Mouse (Mus musculus) spleen, adult 2 months (tissue): ENCODE results near the gene Vsig8. TPM values are rescaled to one million over a fixed set of nuclear protein-coding genes. Genes with fewer than 3 reads are reported as not detected.

Source experiments
- DNase-seq, 2 experiments: peaks; one replicate each; pipeline versions ENCODE4 v3.0.0 to v3.0.0-alpha.2; 2012 to 2021; ENCODE audit warnings: low spot score in 2 of 2, low read depth in 1 of 2
- H3K27ac ChIP-seq: fragments of 200-500 bp; 2 replicates; pipeline ENCODE4 v1.5.1; 2012; ENCODE audit warnings: low read length, inconsistent platforms; ENCODE audit not compliant: insufficient read depth
- H3K27me3 ChIP-seq: fragments of 200-500 bp; 2 replicates; pipeline ENCODE4 v1.6.1; 2012; ENCODE audit warnings: mild to moderate bottlenecking, moderate library complexity, low read length, inconsistent platforms; ENCODE audit not compliant: control insufficient read depth, insufficient read depth
- H3K36me3 ChIP-seq: fragments of 200-500 bp; 2 replicates; pipeline ENCODE4 v1.6.1; 2012; ENCODE audit warnings: mild to moderate bottlenecking, low read length, inconsistent platforms; ENCODE audit not compliant: control insufficient read depth, insufficient read depth
- H3K4me1 ChIP-seq: fragments of 200-500 bp; 2 replicates; pipeline ENCODE4 v1.6.1; 2011; ENCODE audit warnings: inconsistent platforms; ENCODE audit not compliant: control insufficient read depth, insufficient read depth, insufficient read length
- H3K4me3 ChIP-seq: fragments of 200-500 bp; 2 replicates; pipeline ENCODE4 v1.5.1; 2011; ENCODE audit warnings: mild to moderate bottlenecking, inconsistent platforms; ENCODE audit not compliant: insufficient read depth, insufficient read length; ENCODE audit errors: extremely low read depth
- CTCF ChIP-seq: fragments of 200-500 bp; IDR thresholded peaks from 2 replicates; pipeline ENCODE4 v1.5.1; 2011; ENCODE audit warnings: mild to moderate bottlenecking, inconsistent platforms; ENCODE audit not compliant: insufficient read depth, insufficient read length, insufficient replicate concordance; ENCODE audit errors: extremely low read depth
- POLR2A ChIP-seq: fragments of 200-500 bp; IDR thresholded peaks from 2 replicates; pipeline ENCODE4 v1.6.1; 2011; ENCODE audit warnings: low read depth, low read length, inconsistent platforms
- WGBS: fragments of 180-500 bp; shearing (Covaris S2); methylation state at CpG from one replicate; pipeline ENCODE4 v1.1.7; 2018; 5-methylcytosine and 5-hydroxymethylcytosine counted together
- polyA plus RNA-seq: library from polyadenylated mRNA; depleted of rRNA; stranded (reverse); fragments of >200 nt; gene quantifications from 2 replicates; pipeline ENCODE4 v1.2.3, GENCODE M21; 2012

The Vsig8 gene
- polyA plus RNA-seq, 1 experiment, result 0.09 TPM

DNA sequence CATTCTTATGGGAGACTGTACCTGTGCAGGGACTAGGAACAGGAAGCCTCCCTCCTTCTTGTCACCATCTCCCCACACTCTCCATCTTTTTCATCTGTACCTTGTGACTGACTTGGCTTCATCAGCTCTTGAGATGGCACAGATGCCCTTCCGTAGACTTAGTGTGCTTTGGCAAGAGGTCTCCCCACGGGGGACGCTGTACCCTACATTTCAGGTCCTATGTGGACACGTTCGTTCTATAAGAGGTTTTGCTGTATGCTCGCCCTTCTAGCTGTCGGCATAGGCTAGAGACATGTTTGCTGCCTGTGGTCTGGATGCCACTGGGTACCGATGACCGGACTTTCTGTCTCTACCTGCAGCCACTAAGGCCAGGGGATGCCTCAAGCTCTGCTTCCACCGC, 28.3 kb upstream of the Vsig8 start:
- Histone ChIP-seq H3K36me3 (no peaks in the 10 kb centered on the region), H3K27ac (no peak overlapping the region), H3K27me3 (no peaks in the 10 kb centered on the region), H3K4me3 (no peak overlapping the region), H3K4me1 (peaks cover 14% of the 10 kb centered on the region)
- TF ChIP-seq CTCF, result no peak
- no peak for TF ChIP-seq POLR2A
- no peak for DNase-seq
- WGBS, result 93% methylated on average over 10 of the region's 10 CpGs

DNA sequence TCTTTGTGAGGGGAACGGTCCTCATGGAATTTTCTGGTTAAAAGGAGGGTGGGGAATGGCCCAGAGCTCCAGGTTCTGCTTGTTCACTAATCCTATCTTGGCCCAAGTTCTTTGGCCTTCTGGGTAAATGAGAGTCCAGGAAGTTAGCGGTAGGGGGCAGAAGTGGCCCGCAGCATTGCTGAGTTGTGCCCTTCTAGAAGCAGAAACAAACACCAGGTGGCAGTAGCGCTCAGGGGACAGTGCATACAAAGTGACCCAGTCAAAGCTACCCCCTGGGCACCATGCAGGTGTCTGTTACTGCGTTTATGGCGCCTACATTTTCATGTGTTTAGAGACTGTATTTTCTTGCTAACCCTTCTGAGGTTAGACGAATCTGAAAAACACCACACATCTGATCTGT, 27.0 kb upstream of the Vsig8 start:
- TF ChIP-seq POLR2A, result no peak
- TF ChIP-seq CTCF, result peak; percentile 99

DNA sequence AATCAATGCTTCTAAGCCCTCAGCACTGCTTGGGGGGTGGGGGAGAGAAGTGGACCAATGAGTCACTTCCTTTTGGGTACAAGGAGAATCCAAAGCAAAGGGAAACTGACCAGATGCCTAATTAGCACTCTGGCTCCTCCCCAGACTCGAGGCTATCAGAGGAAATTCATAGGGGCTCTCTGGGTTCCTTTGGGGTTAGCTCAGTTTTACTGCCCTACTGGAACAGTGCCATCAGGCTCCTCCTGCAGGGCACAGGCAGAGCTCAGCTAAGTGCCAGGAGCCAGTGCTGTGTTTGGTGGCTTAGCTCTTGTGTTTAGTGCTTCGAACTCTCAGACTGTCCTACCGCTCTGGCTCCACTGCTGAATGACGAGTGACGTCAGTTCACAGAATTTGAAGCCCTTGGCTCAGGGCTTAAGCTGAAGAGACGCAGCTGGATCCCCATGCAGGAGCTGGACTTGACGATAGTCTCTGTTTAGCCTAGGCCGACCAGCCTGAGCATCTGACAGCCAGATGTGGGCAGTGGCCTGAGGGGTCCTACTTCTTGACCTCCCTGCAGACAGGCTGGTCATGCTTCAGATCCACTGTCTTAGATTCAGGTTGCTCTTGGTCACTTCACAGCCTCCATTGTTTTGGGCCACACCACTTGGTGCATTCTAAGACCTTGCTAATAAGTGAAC, 25.1 kb upstream of the Vsig8 start:
- H3K4me1 ChIP-seq, result peaks cover 6% of the 10 kb centered on the region; the same call in 1 of the 2 replicates
- H3K27me3 ChIP-seq, result no peaks in the 10 kb centered on the region
- 54% methylated on average over 8 of the region's 8 CpGs for WGBS
- DNase-seq, result no peak
- TF ChIP-seq CTCF (no peak), POLR2A (no peak)
- H3K4me3 ChIP-seq, result no peak overlapping the region
- no peak overlapping the region for H3K27ac ChIP-seq
- H3K36me3 ChIP-seq, result no peaks in the 10 kb centered on the region

More for the DNA sequence above, 27.0 kb upstream of the Vsig8 start:
- Histone ChIP-seq H3K4me3 (no peak overlapping the region), H3K27ac (no peak overlapping the region), H3K36me3 (no peaks in the 10 kb centered on the region), H3K4me1 (peaks cover 14% of the 10 kb centered on the region), H3K27me3 (no peaks in the 10 kb centered on the region)
- peak; percentile 79 to 92 for DNase-seq
- WGBS, result 5% methylated on average over 7 of the region's 7 CpGs

DNA sequence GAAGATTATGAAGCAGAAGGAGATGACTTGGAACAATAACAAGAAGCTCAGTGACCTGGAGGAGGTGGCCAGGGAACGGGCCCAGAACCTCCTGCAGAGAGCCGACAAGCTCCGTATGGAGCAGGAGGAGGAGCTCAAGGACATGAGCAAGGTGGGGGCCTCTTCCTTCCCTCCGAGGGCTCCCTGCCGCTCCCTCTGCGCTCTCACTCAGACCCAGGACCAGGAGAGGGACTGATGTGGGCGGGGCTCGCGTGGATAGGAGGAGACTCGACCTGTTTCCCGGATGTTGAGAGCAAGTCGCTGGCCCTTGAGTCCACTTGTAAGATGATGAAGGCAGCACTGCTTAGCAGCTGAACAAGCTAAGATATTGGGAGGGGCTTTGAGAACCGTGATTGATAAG, 23.2 kb upstream of the Vsig8 start:
- no peak overlapping the region for H3K4me3 ChIP-seq
- WGBS, result 46% methylated on average over 13 of the region's 13 CpGs
- TF ChIP-seq CTCF (no peak), POLR2A (no peak)

DNA sequence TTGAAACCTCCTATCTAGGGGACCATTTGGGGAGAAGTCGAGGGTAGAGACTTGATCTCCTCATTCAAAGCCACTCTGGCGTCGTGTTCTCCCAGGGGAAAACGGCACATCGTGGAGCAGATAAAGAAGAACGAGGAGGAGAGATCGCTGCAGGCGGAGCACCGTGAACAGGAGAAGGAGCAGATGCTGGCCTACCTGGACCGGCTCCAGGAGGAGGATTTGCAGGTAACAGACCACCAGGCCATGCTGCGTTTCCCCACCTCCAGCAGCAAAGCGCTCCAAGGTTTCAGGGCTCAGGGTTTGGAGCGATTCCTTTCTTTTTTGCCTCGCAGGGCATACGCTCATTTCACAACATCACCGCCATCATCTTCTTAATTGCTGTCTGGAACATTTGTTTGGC, 20.6 kb upstream of the Vsig8 start:
- whole genome bisulfite sequencing, result 93% methylated on average over 16 of the region's 16 CpGs
- no peaks in the 10 kb centered on the region for H3K27me3 ChIP-seq
- TF ChIP-seq CTCF, result no peak
- TF ChIP-seq POLR2A, result no peak
- H3K4me3 ChIP-seq, result no peak overlapping the region
- no peak overlapping the region for H3K27ac ChIP-seq
- DNase-seq, result no peak
- H3K4me1 ChIP-seq, result no peaks in the 10 kb centered on the region
- H3K36me3 ChIP-seq, result no peaks in the 10 kb centered on the region

More for the DNA sequence above, 23.2 kb upstream of the Vsig8 start:
- Histone ChIP-seq H3K27ac (no peak overlapping the region), H3K27me3 (no peaks in the 10 kb centered on the region), H3K4me1 (no peaks in the 10 kb centered on the region), H3K36me3 (no peaks in the 10 kb centered on the region)
- no peak for DNase-seq

DNA sequence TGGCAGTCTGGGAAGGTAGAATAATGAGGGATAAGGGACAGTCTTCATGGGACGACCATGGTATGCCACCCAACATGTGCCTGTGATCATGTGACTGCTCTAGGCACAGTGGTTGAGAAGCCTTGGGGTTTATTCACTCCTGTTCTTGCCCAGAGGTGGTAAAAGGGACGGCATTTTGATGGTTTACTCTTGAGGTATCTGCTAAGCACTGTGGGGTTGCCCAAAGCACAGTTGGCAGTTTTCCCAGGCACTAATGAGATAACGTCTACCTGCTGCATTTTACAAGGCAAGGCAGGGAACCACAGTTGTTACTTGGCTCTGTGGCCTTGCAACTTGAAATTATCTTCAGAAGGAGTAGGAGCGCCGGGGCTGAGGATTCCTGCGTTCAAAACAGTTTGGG, 15.9 kb upstream of the Vsig8 start:
- no peak overlapping the region for H3K4me3 ChIP-seq
- H3K27me3 ChIP-seq, result no peaks in the 10 kb centered on the region
- WGBS, result 81% methylated on average over 6 of the region's 6 CpGs
- no peaks in the 10 kb centered on the region for H3K4me1 ChIP-seq
- no peak overlapping the region for H3K27ac ChIP-seq
- H3K36me3 ChIP-seq, result no peaks in the 10 kb centered on the region
- DNase-seq, result no peak
- TF ChIP-seq CTCF (no peak), POLR2A (no peak)

DNA sequence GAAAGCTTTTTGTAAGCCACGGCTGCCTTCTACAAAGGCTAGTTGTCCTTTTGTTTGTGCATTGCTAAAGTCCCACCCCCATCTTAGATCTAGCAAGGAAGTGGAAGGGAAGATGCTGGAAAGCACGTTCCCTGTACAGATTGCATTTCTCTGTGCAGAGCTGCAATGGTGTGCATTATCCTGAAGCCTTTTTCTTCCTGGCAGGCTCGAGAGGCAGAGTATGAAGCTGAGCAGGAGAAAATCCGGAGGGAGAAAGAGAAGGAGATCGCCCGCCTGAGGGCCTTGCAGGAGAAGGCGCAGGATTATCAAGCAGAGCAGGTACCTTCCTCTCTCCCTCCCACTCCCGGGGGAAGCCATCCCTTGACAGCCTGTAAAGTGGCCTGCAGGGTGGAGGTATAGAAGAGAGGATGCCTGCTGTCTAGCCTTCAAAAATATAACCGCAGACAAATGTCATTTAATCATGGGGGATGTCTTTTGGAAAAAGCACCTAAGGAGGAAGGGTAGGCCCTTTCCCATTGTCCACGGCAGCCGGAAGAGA, 15.4 kb upstream of the Vsig8 start:
- TF ChIP-seq POLR2A (no peak), CTCF (no peak)
- H3K36me3 ChIP-seq, result no peaks in the 10 kb centered on the region
- no peak for DNase-seq
- no peaks in the 10 kb centered on the region for H3K27me3 ChIP-seq
- WGBS, result 85% methylated on average over 11 of the region's 11 CpGs
- no peak overlapping the region for H3K27ac ChIP-seq
- no peaks in the 10 kb centered on the region for H3K4me1 ChIP-seq
- no peak overlapping the region for H3K4me3 ChIP-seq
